Mouse (Mus musculus) thymus, adult 18-20 months (tissue): ENCODE measurements around the gene Cmtm7.

Experiments used
- DNase-seq, 2 experiments: peaks; one replicate each; pipeline ENCODE4 v3.0.0; 2022; ENCODE audit warnings: mixed read lengths in 2 of 2

Gene Cmtm7

DNA sequence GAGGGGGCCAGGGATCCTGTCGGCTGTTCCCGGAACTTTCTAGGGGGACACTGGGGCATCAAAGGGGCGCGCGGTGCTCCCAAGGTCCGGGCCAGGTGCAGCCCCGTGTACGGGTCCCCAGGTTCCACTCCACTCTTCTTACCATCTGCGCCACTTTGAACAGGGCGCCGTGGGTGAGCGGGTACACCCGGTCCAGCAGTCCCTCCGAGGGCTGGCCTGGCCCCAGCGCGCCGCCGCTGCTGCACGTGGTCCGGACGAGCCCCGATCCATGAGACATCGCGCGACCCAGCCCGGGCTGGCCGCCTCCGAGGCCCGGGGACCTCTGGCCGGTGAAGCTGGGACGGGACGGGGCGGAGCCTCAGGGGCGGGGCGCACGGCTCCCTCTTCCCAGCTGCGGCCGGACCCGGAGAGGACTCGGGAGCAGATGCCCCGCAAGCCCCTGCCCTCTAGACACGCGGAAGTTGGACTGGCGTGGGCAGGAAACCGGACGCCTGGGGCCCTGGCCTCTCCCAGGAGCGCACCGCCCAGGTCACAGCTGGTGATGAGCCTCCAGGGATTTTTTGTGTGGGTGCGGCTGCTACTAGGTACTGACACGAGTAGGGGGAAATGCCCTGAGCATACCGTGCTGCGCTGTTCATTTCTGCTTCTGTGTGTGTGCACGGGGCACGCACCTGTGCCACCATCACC, at the start of gene Cmtm7:
Cmtm7 (minus strand) TSS at position 331 of the 687 bp plus-strand sequence.
- DNase-seq = peak; percentile 69 to 70

DNA sequence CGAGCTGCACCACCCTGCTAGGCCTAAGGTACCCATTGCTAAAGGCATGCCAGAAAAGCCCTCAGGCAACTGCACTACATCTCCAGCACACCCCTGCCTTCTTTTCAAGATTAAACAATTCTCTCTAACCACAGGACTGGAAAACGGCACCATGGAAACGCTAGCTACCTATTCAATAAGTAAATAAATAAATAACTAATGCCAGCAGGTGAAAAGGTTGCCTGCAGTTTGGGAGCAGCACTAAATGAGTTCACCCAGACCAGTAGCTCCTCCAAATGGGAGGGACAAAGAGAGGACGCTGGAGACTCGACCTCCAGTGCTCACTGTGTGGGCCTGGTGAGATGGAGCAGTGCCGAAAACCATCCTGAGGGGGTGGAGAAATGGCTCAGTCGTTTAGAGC, 48.7 kb upstream of the Cmtm7 start:
- no peak for DNase-seq

DNA sequence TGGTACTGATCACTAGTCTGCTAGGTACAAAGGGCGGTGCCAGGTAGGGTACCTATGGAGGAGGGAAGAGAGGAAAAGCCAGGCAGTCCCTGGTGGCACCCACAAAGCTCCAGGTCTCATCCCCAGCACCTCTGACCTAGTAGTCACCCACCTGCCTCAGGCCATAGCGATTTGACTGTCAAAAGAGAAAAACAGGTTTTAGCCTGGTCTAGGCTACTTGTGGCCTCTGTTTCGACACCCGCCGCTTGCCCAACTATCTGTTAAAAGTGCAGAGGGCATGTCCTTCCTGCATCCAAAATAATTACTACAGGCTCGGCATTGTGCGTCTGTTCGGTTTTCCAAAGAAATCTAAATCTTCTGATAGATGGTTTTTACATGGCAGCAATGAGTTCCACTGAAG, 48.0 kb upstream of the Cmtm7 start:
- DNase-seq = no peak

DNA sequence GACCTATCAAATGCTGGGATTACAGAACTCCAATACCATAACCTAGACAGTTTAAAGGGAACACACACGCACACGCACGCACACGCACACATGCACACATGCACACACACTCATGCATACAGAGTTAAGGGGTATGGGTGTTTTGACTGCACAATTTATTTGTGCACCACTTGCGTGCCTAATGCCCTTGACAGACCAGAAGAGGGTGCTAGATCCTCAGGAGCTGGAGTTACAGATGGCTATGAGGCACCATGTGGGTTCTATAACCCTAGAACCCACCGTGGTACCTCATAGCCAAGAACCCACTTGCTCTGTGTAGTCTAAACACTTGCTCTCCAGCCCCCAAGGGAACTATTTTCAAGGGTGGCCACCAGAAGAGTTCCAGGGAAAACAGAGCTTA, 46.7 kb upstream of the Cmtm7 start:
- no peak for DNase-seq

DNA sequence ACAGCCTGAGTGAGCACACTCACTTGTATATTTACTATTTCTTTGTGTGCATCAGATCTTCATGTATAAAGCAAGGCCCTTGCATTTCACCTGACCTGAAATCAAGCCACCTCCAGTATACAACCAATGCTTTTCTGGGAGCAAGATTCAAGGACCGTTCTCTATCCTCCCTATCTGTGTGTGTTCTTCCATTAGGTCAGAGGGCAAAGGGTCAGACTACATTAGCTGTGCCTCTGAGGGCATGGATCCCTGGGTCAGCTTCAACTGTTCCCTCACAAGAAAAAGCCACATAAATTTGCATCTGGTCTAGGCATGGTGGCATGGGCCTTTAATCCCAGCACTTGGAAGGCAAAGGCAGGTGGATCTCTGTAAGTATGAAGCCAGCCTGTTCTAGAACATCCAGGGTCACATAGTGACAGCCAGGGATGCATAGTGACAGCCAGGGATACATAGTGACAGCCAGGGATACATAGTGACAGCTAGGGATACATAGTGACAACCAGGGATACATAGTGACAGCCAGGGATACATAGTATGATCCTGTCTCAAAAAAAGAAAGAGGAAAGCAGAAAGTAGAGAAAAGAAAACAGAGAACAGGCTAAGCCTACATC, 45.7 kb upstream of the Cmtm7 start:
- no peak for DNase-seq

DNA sequence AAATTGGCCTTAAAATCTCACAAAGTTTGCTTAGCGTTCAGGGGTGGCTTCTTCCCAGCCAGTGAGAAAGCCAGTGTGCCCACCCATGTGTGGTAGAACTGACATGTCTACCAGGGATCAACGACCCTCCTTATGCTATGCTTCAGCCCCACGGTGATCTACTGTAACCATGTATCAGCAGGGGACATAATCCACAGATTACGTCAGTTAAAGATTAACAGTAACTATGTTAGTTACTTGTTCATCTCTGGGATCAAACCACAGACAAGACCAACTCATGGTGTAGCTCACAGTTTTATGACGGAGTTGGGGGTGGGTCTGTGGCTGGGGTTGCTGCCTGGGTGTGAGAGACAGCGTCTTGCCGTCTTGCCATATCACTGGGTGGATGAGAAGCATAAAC, 42.5 kb upstream of the Cmtm7 start:
- no peak for DNase-seq

DNA sequence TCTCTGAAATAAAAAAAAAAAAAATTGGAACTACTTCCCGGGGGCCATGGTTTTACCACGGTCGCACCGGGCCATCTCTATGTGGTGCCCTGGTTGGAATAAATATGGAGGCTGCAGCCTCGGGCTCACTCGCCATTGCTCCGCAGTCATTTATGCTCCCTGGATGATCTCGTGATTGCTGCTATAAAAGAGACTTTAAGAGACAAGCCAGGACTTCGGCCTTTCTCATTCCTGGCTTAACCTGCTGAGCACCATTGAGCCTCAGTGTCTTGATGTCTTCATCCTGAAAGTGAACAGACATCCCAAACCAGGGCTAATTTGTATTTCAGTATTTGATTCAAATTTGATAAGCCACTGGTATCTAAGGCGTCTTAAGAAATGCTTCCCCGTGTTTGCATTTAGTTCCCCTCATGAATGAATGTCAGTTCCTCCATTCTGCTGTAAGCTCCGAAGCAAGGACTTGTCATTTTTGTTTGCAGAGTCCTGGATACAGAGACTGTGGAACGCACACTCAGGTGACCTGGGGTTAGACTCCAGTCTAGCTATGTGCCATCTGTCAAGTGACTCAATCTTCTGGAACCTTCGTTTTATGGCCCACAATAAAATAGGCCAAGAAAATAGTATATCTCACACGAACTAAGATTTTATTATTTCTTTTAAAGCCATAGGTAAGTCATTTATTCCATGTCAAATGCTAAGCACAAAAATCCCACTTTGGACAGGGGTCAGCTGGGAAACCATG, 40.1 kb upstream of the Cmtm7 start:
- DNase-seq = no peak

DNA sequence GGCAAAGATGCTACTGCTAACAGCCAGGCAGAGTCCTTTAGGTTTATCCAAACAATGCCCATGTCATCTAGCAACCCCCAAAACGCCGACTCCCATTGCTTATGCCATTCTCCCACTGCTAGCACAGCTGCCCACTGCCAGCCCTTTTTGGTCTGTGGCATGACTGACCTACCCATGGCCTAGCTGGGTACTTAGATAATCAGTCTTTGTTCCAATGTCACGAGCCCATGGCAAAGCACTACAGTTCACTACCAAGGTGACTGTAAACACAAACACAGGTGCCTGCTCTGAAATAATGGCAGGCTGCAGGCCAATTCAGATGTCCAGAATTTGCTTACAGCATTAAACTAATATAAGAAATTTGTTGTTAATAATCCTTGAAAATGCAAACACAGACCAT, 37.3 kb upstream of the Cmtm7 start:
- DNase-seq = no peak

DNA sequence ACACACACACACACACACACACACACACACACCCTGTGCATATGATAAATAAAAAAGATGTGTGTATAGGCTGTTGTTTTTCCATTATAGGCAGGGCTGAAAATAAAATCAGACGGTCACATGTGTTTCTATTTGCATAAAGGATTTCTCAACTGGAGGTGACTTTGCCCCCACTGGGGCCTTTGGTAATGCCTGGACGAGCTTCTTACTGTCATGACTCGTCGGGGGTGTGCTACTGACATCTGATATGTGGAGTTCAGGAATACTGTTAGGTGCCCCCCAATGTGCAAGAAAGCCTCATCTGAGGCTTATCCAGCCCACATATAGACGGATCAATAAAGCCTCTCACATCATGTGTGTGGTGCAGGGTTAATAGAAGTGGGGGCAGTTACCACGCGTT, 35.4 kb upstream of the Cmtm7 start:
- DNase-seq = no peak

DNA sequence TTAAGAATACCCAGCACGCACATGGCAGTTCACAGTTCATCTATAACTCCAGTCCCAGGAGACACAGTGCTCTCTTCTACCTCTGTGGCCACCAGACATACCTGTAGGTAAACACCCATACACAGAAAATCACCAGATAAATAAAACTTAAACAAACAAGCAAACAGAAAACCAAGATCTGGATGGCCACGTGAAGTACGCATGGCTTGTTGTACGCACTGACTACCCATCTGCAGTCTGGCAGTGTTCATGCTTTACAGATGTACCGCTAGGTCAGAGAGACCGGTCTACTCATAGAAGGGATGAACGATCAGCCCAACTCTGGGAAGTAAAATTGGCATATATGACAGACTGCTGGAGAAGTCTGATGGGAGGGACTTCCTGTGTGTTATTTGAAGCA, 34.5 kb upstream of the Cmtm7 start:
- no peak for DNase-seq

DNA sequence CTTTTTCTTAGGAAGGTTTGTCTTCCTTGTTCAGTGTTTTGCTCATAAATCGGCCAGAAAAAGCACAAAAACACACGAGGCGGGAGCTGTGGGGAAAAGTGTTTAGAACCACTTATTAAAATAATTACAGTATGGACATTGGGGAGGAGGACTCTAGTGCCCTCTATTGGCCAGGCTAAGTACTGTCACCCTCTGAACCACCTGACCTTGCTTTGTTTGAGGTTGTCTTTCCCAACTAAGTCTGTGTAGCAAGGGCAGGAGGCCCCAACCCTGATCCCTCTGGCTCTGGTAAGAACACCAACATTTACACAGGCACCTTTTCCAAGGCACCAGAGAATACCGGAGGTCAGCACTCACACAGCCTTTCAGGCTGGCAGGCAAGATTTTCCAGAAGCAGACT, 33.7 kb upstream of the Cmtm7 start:
- DNase-seq = no peak

DNA sequence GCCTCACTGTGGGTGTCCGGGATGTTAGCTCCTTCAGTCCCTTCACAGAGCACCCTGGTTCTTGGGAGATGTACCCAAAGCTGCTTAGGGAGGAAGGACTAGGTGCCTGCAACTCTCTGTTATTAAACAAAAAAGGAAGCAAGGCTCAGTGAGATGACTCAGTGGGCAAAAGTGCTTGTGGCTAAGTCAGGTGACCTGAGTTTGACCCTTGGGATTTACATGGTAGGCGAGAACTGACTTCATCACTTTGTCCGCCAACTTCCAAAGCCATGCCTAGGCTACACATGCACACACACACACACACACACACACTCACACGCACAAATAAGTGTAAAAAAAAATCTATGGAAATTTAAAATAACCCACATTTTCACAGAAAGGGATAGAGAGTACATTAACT, 30.3 kb upstream of the Cmtm7 start:
- no peak for DNase-seq

DNA sequence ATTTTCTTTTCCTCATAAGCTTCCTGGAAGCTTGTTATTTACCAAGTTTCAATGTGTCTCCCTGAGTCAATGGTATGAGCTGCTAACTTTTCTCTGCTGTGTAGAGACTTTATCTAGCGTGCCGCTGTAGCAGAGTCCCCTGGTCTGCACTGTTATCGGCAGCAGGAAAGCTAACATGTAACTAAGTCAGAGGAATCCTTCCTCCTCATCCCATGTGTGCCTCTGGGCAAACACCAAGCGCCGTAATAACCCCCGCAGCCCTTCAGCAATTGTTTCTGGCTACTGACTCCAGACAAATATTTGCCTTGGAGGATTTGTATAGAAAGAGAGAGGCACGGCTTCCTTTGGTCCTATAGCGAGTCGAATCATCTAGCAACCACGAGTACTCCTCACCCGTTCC, 29.2 kb upstream of the Cmtm7 start:
- no peak for DNase-seq

DNA sequence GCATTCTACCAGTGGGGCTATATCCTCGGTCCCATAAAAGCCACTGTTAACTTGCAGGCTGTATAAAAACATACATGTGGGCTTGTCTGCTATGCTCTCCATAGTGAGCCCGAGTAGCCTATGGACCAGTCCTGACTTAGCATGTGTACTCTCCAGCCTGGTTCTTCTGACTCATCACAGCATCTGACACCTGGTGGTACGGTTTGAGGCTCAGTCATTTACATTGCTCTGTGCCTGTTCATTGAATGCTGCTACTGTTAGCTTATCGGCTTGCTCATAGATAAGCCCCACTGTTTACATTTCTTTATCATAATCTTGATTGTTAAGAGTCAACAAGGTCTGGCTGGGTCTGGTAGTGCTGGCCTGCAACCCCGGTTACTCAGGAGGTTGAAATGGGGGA, 27.0 kb upstream of the Cmtm7 start:
- no peak for DNase-seq

DNA sequence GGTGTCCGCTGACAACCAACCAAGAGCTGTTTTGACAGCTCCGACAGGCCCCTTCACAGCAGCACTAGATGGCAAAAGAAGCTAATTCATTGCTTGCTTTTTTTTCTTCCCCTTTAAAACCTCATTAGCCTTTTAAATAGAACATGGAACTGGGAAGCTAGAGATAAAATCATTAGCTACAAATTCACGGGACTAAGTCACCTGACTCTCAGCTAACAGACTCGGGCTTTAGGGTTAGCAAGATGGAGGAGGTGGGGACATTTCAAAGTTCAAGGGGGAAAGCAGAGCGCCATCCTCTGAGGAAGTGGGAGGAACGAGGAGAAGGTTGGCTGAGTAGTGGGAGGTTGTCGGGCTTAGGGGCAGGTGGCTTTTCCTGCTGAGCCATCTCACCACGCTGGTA, 25.6 kb upstream of the Cmtm7 start:
- no peak for DNase-seq

DNA sequence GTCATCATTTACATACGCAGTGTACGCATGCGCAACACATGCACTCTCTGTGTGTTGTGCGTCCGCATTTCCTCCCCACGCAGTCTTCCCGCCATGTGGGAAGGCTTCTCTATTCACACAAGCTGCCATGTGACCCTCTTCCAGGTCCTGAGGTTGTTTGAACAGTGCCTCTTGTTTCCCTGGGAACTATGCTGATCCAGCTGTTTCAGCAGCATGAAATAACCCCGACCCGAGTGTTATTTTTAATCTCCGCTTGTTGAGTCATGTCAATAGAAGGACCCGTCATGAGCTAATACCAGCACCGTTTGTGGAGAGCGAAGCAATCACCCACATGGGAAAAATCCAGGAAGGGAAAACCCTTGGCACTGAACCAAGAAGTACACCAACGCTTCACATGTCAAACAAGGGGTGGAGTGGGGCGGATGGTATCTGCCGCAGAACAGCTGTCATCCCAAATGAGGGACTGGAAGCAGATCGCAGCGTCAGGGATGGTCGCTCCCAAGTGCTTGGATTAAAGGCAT, 23.6 kb upstream of the Cmtm7 start:
- no peak for DNase-seq

DNA sequence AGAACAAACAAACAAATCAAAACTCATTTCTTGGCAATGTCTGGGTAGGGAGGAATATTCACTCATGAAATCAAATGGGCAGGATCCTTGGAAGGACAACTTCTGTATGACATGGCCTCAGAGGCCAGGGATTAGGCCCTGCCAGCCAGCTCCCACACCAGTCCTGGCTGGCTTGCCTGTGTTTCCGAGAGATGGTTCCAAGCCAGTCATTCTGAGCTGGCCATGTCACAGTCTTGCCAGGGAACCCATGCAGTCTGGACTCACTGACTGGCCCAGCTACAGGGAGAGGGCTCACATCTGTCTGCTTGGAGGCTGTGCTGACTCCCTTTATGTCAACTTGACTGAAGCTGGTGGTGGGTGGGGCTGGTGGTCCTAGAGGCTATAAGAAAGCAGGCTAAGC, 20.5 kb upstream of the Cmtm7 start:
- DNase-seq = no peak

DNA sequence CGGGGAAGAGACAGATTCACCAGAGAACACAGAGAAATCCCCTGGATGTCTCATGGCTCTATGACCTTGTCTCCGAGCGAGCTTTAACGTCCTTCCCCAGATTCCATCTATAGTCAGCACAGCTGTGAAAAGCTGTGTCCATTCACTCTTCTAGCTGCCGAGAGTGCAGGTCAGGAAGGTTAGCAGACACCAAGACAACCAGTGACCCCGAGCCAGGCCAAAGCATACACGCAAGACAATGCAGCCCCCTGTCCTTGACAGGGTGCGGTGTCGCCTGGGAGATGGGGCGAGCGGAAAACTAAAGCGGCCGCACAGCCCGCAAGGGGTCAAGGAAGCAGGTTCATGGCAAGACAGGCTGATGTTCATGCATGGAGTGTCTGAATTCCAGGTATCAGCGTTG, 19.6 kb upstream of the Cmtm7 start:
- no peak for DNase-seq

DNA sequence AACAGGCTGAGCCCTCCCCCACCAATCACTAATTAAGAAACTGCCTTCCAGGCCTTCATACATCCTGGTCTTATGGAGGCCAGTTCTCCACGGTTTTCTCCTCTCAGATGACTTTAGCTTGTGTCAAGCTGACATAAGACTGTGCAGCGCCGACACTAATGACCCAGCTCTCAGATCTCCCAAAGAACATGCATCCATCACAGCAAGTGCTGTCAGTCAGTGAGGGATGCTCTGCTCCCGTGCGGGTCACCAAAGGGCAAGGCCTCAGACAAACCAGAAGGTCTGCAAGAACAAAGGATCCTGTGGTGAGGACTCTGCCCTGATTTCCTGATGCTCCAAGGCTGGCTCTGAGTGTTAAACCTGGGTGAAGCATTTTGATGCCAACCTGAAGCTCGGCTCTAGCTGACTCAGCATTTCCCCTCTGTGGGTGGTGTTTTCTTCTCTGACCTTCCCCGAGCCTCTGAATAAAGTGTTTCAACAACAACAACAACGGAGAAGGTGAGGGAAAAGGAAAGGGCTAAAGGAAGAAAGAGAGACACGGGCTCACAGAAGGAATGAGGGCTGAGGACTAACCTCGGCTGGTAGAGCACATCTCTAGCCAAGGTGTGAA, 17.9 kb upstream of the Cmtm7 start:
- no peak for DNase-seq

DNA sequence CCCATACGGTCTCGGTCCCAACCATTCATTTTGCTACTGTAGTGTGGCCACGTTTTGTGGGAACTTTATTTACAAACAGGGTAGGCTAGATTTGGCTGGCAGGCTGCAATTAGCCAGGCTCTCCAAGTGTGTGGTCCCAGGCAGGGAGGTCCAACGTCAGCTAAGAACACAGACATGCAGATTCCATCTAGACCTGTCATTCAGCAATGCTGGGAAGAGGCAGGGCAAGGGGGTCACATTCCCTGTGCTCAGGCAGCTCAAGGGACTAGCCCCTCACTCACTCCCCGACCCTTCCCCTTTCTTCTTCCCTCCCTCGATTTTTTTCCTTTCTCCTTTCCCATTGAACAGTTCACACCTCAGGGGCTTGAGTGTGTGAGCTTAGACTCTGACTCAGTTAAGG, 17.2 kb upstream of the Cmtm7 start:
- DNase-seq = no peak

DNA sequence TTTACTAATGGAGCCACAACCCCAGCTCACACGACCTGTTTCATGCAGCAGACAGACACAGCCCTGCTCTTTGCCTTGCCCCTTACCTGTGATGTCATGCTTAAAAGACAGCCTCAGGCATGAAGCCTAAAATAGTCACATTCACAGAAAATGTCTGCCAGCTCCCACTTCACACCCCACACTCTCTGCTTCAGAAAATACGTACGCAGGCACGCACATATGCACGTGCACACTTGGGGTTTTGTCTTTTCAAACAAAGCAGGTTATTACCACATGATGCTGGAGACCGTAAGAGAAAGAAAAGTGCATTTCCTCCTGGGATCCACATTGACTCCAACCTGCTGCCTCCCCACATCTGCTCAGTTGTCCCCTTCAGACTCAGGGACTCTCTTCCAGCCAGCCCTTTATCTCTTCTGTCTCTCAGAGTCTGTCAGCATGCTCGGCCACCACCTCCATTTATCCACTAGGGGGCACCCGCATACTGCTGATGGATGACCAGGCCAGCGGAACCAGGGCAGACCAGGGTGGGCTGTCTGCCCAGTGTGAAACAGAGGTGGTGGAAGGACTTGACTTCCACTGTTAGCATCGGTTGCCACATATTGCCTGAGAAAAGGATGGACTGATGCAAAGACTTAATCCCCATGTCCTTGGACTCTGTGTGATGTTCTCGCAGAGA, 15.8 kb upstream of the Cmtm7 start:
- DNase-seq = peak; percentile 51 to 70

DNA sequence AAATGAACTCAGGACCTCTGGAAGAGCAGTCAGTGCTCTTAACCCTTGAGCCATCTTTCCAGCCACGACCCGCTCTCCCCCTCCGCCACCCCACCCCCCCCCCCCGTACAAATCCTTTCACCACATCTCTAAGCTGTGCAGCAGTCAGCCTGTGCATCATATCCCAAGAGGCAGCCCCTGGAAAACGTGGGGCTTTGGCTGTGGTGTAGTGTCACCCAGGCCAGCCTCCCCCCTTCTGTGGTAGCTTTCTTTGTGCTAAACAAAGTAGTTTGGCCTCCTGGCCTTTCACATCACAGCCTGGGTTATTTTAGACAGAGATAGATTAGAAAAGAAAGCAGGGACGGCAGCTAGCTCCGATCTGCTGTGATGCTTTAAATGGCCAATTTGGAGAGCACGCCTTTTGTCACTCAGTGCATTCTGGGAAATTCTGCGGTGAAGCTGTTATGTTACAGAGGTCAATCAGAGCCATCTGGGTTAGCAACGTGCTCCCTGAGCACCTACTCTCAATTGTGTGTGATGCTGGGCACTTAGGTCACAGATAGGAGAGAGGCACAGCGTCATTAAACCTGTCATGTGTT, 14.9 kb upstream of the Cmtm7 start:
- no peak for DNase-seq

DNA sequence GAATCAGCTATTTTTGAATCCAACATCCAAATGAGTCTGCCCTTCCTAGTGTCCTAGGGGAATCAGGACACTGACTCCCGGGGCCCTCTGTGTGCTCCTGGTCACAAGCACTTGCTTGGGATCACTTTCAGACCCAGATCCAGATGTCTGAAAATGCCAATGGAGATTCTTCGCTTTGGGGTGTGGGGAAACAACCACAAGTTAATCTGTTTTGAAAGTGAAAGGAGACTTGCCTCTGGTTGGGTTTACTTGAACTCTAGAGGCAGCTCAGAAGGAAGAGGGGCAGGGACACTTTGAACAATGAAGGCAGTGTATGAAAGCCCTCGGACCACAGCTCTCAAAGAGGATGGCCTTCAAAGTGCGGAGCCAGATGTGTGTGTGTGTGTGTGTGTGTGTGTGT, 12.8 kb upstream of the Cmtm7 start:
- no peak for DNase-seq
